ENCODE assay signal across 17 mouse cellular contexts in the genomic region with DNA sequence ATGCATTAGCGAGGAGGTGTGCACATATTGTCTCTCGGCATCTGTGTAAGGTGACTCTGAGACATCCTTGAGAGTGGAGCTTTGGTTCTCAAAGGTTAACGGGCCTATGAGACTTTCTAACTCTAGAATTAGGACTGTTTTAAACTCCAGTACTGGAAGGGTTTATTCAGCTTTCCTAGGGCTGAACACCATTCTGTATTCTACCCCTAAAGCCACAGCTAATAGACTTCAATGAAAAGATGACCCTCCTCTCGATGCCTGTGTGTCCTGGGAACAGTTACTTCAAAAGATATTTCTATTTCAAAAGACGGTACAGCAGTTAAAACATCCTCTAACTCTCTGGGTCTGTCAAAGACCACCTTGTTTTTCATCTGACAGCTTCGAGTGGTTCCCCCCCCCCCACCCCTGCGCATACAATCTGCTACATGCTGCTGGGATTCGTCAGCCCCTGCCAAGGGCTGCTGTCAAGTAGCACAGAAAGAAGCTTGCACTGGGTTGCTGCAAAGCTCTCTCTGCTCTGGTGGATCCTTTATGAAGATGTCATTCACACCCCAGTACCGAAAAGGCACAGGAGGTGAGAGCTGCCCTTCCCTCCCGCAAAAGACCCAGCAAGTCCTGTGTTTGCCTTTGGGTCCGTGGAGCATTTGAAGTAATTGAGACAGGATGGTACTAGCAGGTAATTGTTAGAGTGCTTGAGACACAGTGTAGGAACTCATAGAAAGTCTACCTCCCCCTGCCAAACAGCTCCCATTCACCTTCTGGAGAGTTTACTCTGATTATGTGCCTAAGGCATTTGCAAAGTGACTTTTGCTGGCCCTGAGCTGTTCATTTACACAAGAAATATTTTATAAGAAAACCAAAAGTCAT. TPM values are rescaled to one million over a fixed set of nuclear protein-coding genes. Genes with fewer than 3 reads are reported as not detected.
A peak's percentile ranks its signal among the peaks of the same experiment; 100 is the strongest.
DNase-seq lines count a peak whose midpoint lies in the region; ATAC-seq lines count a peak whose summit lies in the region.
"Had no signal": no experiment of that assay in that cellular context is flagged by ENCODE, and none has a peak within 500 bp of the region (broad histone marks: within the 10 kb centered on the region; RNA-seq: fewer than 3 reads in every experiment).

No protein-coding gene starts in this region.

- DNase-seq in heart, postnatal 4 days: no peak
- peak; percentile 24 for DNase-seq in brain, embryonic 18.5 days (ENCODE audit: low read depth, low spot score)
- DNase-seq in midbrain, embryonic 10.5 days (ENCODE audit: low spot score): peak; percentile 46
- no peak for DNase-seq in testis, postnatal 14 days (ENCODE audit: low spot score)
- no peak for DNase-seq in spleen, postnatal 4 days (ENCODE audit: low spot score in 2 of 2)
- no peak for DNase-seq in frontal cortex, postnatal 10 days (ENCODE audit: low spot score in 2 of 2)
- DNase-seq: B cell, adult 2 months; cerebellum, adult 18-20 months; kidney, adult 8-10 months; right cerebral cortex, postnatal 25 days; thymus, postnatal 14 days had no signal

- peak overlapping the region; percentile 71 for H3K27ac ChIP-seq in heart, embryonic 11.5 days (ENCODE audit: low read depth, low read length)
- peak overlapping the region; percentile 73 for H3K27ac ChIP-seq in forebrain, embryonic 15.5 days (replicated peaks)
- peak overlapping the region; percentile 74 for H3K27ac ChIP-seq in midbrain, embryonic 10.5 days (replicated peaks)
- H3K27ac ChIP-seq: embryonic facial prominence, embryonic 13.5 days had no signal

- WGBS in heart, embryonic 11.5 days (ENCODE audit: insufficient replicate concordance): 30% methylated on average over 11 of the region's 11 CpGs
- 27% methylated on average over 11 of the region's 11 CpGs for WGBS in forebrain, embryonic 15.5 days
- 40% methylated on average over 11 of the region's 11 CpGs for WGBS in midbrain, embryonic 10.5 days

- H3K4me2 ChIP-seq in heart, embryonic 11.5 days: peak overlapping the region; percentile 15; the same call in 1 of the 2 replicates
- H3K4me2 ChIP-seq in forebrain, embryonic 15.5 days (replicated peaks): no peak overlapping the region
- H3K4me2 ChIP-seq: embryonic facial prominence, embryonic 13.5 days; liver, embryonic 11.5 days had no signal

- peak; percentile 64 for ATAC-seq in heart, embryonic 11.5 days (replicated peaks; ENCODE audit: insufficient number of reproducible peaks, low FRiP score, low TSS enrichment)
- ATAC-seq in forebrain, embryonic 15.5 days (replicated peaks): peak; percentile 76
- ATAC-seq: lung, postnatal 0 days had no signal

- H3K27me3 ChIP-seq in heart, embryonic 11.5 days (ENCODE audit: control insufficient read depth, insufficient read depth, low read length): no peaks in the 10 kb centered on the region
- no peaks in the 10 kb centered on the region for H3K27me3 ChIP-seq in forebrain, embryonic 15.5 days
- peaks cover 62% of the 10 kb centered on the region for H3K27me3 ChIP-seq in midbrain, embryonic 10.5 days (ENCODE audit: low read depth, poor library complexity, severe bottlenecking)
- H3K27me3 ChIP-seq: embryonic facial prominence, embryonic 13.5 days had no signal

- H3K4me3 ChIP-seq in heart, embryonic 11.5 days (ENCODE audit: low read depth, low read length): no peak overlapping the region
- no peak overlapping the region for H3K4me3 ChIP-seq in forebrain, embryonic 15.5 days
- 0 out of 2 replicates have a peak overlapping the region, but pooled peaks have one; percentile 22 for H3K4me3 ChIP-seq in midbrain, embryonic 10.5 days
- H3K4me3 ChIP-seq: embryonic facial prominence, embryonic 13.5 days had no signal

- H3K9ac ChIP-seq in heart, embryonic 11.5 days (ENCODE audit: low read depth, low read length): no peak overlapping the region
- no peak overlapping the region for H3K9ac ChIP-seq in forebrain, embryonic 15.5 days (replicated peaks)
- H3K9ac ChIP-seq: embryonic facial prominence, embryonic 13.5 days had no signal

- H3K36me3 ChIP-seq in heart, embryonic 11.5 days (ENCODE audit: control insufficient read depth, insufficient read depth, low read length): no peaks in the 10 kb centered on the region
- H3K36me3 ChIP-seq in forebrain, embryonic 15.5 days: no peaks in the 10 kb centered on the region
- peaks cover 8% of the 10 kb centered on the region for H3K36me3 ChIP-seq in midbrain, embryonic 10.5 days
- H3K36me3 ChIP-seq: embryonic facial prominence, embryonic 13.5 days had no signal

- H3K4me1 ChIP-seq in heart, embryonic 11.5 days (ENCODE audit: control insufficient read depth, insufficient read depth, low read length): peaks cover 32% of the 10 kb centered on the region
- peaks cover 25% of the 10 kb centered on the region for H3K4me1 ChIP-seq in forebrain, embryonic 15.5 days
- peaks cover 47% of the 10 kb centered on the region for H3K4me1 ChIP-seq in midbrain, embryonic 10.5 days
- H3K4me1 ChIP-seq: embryonic facial prominence, embryonic 13.5 days had no signal

- no peaks in the 10 kb centered on the region for H3K9me3 ChIP-seq in heart, embryonic 11.5 days (replicated peaks; ENCODE audit: control insufficient read depth, low read length)
- no peaks in the 10 kb centered on the region for H3K9me3 ChIP-seq in forebrain, embryonic 15.5 days
- H3K9me3 ChIP-seq in midbrain, embryonic 10.5 days (replicated peaks): no peaks in the 10 kb centered on the region
- H3K9me3 ChIP-seq: embryonic facial prominence, embryonic 13.5 days had no signal

RNA-seq across cellular contexts. Expression of a gene that starts 16.4 kb away (rescaled TPM):
- 8.1 and 9.8 TPM in 2 replicates for polyA plus RNA-seq in heart, embryonic 11.5 days (2014; fragmentation: Nextera tagmentation; extraction: Ambion mirVana)
- 10 to 100 TPM; 13.7 to 15.4 TPM for total RNA-seq in heart, postnatal 4 days (2021)
- 0.79 and 0.92 TPM in 2 replicates for polyA plus RNA-seq in forebrain, embryonic 15.5 days (2015; fragmentation: Nextera tagmentation; extraction: Ambion mirVana)
- polyA plus RNA-seq in midbrain, embryonic 10.5 days (2016; fragmentation: Nextera tagmentation; extraction: Ambion mirVana): 3.8 and 6.7 TPM in 2 replicates
- total RNA-seq: neutrophil, adult 5-6 weeks had no signal

Comparison
In these comparisons a context has a peak if more than half of its experiments do, and no peak if none do; other contexts are left out.
1. DNase-seq: peak in brain, embryonic 18.5 days (single experiment) and midbrain, embryonic 10.5 days (single experiment); none in heart, postnatal 4 days (single experiment), testis, postnatal 14 days (single experiment), spleen, postnatal 4 days (0 of 2) and frontal cortex, postnatal 10 days (0 of 2).
2. Peak in every context shown above with its lines, with median percentiles within 50 percentile points of each other: H3K27ac ChIP-seq.